Mouse (Mus musculus): ENCODE measurements around the gene Sntb2.

GRCm38 (mm10) chr8:106943874-106944418, 8.4 kb downstream of the Sntb2 start:
- TF ChIP-seq CTCF (IDR thresholded peaks at IDR 0.05; ENCODE audit: low read depth) (no peak), EP300 (IDR thresholded peaks at IDR 0.05; ENCODE audit: low read depth) (no peak)

All from heart, postnatal 0 days (tissue).